Mouse (Mus musculus) forelimb bud, embryonic 11.5 days (tissue): ENCODE measurements at regions not wholly inside any gene's neighbourhood (a gene's known extent, or its start where the extent isn't known, plus 50 kb on each side); places are given as distances from the start of the nearest gene placed in this dataset.

Experiments
- DNase-seq: peaks from one replicate; pipeline ENCODE4 v3.0.0-alpha.2; 2012; ENCODE audit warnings: low read depth, low spot score

DNA sequence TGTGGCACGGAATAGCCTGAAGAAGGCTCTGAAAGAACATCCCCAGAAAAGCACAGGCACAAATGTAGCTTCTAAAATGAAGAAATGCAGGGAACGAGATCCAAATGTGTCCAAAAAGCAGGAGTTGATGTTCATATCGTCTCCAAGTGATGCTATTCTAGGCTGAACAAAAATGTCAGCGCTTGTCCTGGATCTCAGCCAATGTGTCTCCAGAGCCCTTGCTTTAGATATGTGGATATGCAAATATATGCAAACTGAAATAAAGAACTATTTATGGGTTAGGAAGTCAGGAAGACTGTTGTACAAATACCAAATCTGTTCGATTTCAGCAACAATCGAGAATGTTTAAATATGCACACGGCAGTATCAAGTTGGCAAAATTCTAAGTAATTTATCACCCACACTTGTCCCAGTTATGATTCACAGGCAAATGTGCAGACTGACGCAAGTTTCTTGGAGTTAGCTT lies 320.4 kb downstream of the Synb start:
- no peak for DNase-seq

GRCm38 (mm10) chr14:68966758-68967157 lies 327.3 kb downstream of the Synb start:
- DNase-seq = peak; percentile 61

DNA sequence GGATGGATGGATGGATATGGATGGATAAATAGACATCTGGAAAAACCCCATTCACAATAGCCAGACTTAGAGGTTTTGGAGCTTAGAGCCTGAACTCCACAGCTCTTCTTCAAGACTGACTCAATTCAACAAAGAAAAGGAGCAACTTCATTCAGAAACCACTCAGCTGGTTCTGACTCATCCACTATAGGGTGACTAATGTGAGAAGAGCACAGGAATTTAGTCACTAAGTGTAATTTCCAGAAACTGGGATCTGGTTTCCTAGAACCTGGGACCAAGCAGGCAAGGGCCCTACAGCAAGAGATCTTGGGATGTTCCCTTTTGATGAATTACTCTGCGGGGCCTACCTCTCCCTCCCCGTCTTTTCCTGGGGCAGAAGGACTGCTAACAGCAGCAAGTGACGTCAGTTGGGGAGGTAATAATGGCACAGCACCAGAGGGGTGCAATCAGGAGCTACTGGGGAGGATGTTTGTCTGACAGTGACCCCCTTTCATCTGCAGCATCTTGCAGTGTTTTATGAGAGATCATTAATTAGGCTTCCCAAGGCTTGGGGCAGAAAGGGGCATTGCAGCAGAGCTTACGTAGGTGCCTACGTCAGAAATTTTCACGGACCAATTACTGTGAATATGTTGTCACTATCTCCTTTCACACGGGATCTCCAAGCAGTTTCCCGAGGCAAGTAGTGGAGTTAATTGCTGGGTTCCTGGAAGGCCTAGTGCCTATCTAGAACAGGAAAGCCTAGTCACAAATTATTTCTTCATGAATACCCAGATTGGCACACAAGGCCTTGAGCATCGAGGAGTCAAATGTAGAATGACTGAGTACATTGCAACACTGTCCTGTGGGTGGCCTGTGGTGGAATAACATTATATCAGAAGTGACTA lies 339.3 kb downstream of the Synb start:
- no peak for DNase-seq

- no peak for DNase-seq
Measured at GRCm38 (mm10) chr14:68945906-68946305, 348.2 kb downstream of the Synb start.

- DNase-seq = peak; percentile 40
Measured at GRCm38 (mm10) chr14:68945434-68945833, 348.7 kb downstream of the Synb start.

DNA sequence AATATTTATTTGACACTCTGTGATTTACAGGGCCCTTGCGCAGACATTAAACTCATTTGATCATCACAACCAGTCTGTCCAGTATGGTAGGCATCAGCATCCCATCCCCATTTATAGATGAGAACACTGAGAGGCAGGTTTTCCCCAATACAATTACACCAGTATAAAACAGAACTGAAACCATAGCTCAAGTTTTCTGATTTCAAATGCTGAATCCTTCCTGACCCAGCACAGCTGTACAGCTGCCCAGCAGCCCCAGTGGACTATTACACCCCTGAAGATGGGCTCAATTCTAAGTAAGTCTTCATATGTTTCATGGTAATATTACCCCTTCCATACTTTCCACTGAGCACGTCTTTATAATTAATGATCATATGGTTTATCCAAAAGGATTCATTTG lies 352.3 kb downstream of the Synb start:
- no peak for DNase-seq

- no peak for DNase-seq
Measured at GRCm38 (mm10) chr14:68941132-68941690, 352.9 kb downstream of the Synb start.

- no peak for DNase-seq
Measured at GRCm38 (mm10) chr14:68935303-68935662, 358.8 kb downstream of the Synb start.

DNA sequence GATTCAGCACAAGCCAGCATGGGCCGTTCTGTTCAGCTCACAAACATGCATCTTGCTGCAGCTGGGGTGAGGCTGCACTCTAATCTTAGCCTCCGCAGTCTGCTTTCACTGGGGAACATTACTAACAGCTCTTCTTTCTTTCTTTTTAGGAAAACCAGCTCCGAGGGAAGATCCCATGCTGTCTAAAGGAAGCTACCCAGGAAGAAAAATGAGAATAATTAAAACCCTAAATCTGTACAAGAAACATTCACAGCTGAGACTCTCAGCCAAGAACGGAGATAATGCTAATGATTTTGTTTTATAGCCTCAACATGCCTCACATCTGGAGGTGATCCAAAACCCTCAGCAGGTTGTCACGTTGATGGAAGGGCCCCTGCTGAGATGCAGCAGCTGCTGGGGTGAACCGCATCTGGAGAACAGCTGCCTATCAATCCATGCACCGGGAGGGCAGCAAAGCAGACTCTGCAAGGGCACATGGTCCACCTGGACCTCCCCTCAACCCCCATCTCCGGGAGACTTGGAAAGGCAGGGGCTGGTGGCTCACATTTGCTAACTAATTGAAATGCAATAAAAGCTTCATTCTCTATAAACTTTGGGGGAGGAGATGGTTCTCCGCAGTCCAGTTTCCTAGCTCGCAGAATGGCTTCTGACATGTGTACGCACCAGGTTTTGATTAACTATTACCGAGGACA lies 359.3 kb downstream of the Synb start:
- DNase-seq = peak; percentile 94

GRCm38 (mm10) chr14:68927814-68928213 lies 366.3 kb downstream of the Synb start:
- DNase-seq = peak; percentile 76

GRCm38 (mm10) chr14:68923054-68923453 lies 371.0 kb downstream of the Synb start:
- peak; percentile 78 for DNase-seq

- no peak for DNase-seq
Measured at GRCm38 (mm10) chr14:68922035-68922434, 372.1 kb downstream of the Synb start.

- DNase-seq = no peak
Measured at GRCm38 (mm10) chr14:68918526-68919045, 375.5 kb downstream of the Synb start.

DNA sequence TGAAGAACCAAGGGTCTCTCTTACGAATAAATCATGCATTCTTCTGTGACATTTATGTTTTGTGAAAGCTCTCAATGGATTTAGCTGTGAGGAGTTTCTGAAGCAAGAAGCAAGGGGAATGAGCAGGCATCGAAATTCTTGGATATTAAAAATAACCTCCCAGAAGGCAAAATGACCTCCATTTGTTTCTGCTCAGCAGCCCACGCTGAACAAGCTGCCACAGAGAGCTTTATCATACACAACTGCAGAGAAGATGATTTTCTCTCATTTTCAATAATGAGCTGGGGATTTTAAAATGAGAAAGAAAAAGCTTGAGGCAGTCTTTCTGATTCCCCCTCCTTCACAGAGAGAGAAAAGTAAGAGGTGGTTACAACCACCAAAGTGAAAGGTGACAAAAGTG lies 394.2 kb downstream of the Synb start:
- no peak for DNase-seq

- no peak for DNase-seq
Measured at GRCm38 (mm10) chr14:68877171-68877570, 416.9 kb downstream of the Synb start.

DNA sequence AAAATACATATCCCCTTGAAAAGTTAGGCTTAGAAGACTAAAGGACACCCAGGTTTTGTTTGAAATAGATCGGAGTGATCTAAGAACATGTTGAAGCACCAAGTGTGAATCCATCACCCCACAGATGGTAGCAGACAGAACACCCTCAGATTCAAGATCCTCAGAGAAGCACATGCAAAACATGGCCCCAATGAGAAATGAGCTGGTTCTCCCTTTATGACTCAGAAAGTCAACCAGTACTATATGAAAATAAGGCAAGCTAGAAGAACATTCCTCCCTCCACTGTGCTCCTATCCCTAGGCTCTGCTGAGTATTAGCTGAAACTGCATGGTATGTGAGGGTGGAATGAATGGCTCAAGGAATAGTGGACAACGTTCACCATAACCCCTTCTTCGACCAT lies 433.0 kb downstream of the Synb start:
- DNase-seq = no peak

GRCm38 (mm10) chr14:68857948-68858347 lies 436.2 kb downstream of the Synb start:
- no peak for DNase-seq

- no peak for DNase-seq
Measured at GRCm38 (mm10) chr14:68848506-68848905, 445.6 kb downstream of the Synb start.

GRCm38 (mm10) chr14:68847609-68848008 lies 446.5 kb downstream of the Synb start:
- no peak for DNase-seq

GRCm38 (mm10) chr14:68820241-68820640 lies 473.9 kb downstream of the Synb start:
- DNase-seq = no peak

DNA sequence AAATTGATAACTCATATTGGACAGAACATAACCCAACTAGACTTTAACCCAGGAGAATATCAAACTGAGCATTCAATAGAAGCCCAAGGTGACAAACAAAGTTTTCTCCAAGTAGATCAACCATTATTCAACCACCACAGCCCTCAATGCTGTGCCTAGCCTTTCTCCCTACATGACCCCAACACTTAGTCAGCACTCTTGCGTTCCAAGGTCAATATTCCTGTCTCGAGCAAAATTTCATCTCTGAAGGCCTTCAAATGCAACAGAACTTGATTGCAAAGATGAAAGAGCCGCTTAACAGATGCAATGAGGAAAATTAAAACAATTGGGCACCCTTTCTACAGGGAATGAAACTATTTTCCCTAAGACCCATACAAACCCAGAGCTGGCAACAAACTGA lies 485.1 kb downstream of the Synb start:
- DNase-seq = no peak

- no peak for DNase-seq
Measured at GRCm38 (mm10) chr14:68807918-68808317, 486.2 kb downstream of the Synb start.
